ENCODE assay signal across 8 mouse cellular contexts in the genomic region with DNA sequence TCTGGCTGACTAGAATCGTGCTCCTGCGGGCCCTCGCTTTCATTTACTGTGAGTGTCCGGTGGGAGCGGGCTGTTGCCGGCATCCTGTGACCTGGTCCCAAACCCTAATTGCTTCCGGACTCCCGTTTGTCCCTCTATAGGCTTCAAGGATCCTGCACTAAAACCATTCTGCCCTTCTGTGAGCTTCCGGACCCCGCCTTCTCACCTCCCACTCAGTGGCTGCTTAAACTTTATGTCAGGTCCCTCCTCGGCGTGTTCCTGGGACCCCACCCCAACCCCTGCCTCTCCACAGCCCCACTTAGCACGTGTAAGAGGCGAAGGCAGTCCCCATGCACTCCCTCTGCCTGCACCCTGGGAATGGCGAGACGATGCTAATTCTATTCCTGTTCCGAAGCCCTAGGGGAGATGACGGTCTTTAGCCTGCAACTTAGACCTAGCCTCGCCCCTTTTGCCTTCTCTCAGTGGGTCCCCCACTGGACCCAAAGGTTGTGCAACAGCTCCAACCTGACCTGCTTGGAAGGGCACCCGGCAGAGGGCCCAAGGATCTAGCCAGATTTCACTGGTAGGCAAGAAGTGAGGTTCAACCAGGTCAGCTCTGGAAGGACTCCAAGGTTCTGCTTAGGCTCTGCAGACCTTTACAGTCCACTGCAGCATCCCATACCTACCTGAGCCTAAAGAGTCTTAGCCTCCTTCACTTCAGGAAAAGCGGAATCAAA. TPM values are rescaled to one million over a fixed set of nuclear protein-coding genes. Genes with fewer than 3 reads are reported as not detected.
A peak's percentile ranks its signal among the peaks of the same experiment; 100 is the strongest.
DNase-seq lines count a peak whose midpoint lies in the region; ATAC-seq and TF ChIP-seq lines count a peak whose summit lies in the region.

No protein-coding gene starts in this region.

- no peak for TF ChIP-seq CTCF in layer of hippocampus, adult 2 months (conservative IDR thresholded peaks at IDR 0.05)
- TF ChIP-seq CTCF in stomach, postnatal 0 days (IDR thresholded peaks at IDR 0.05; ENCODE audit: low read depth): no peak

- DNase-seq in layer of hippocampus, adult 2 months (ENCODE audit: low spot score in 2 of 2): no peak
- no peak for DNase-seq in layer of hippocampus, adult 18-20 months (ENCODE audit: low spot score in 2 of 2)
- DNase-seq in ZHBTc4 (ENCODE audit: low read depth, low spot score): peak; percentile 59
- DNase-seq in limb, embryonic 14.5 days (ENCODE audit: low spot score): no peak
- no peak for DNase-seq in stomach, postnatal 0 days (ENCODE audit: low spot score)
- no peak for DNase-seq in gastrocnemius, postnatal 10 days
- DNase-seq in layer of hippocampus, postnatal 36 days: no peak

- TF ChIP-seq POLR2A in limb, embryonic 14.5 days (IDR thresholded peaks at IDR 0.05; ENCODE audit: borderline replicate concordance, extremely low read depth, insufficient read depth, insufficient read length): no peak

- H3K4me2 ChIP-seq in heart, embryonic 15.5 days: peak overlapping the region; percentile 86
- H3K4me2 ChIP-seq in limb, embryonic 14.5 days (replicated peaks; ENCODE audit: low read depth, low read length, severe bottlenecking): peak overlapping the region; percentile 74
- H3K4me2 ChIP-seq in stomach, postnatal 0 days (replicated peaks; ENCODE audit: low read depth): peak overlapping the region; percentile 83

- peak; percentile 3; the same call in 1 of the 2 replicates for ATAC-seq in heart, embryonic 15.5 days (replicated peaks; ENCODE audit: insufficient number of reproducible peaks, insufficient read depth, low FRiP score, low read depth)
- ATAC-seq in limb, embryonic 14.5 days (ENCODE audit: low FRiP score, low read depth): peak; percentile 13
- ATAC-seq in stomach, postnatal 0 days (ENCODE audit: low FRiP score, low TSS enrichment): peak; percentile 53; the same call in 1 of the 2 replicates

- H3K9ac ChIP-seq in heart, embryonic 15.5 days: peak overlapping the region; percentile 78
- H3K9ac ChIP-seq in limb, embryonic 14.5 days (ENCODE audit: low read depth, low read length, severe bottlenecking): peak overlapping the region; percentile 80
- peak overlapping the region; percentile 73 for H3K9ac ChIP-seq in stomach, postnatal 0 days (ENCODE audit: low read length)

- H3K4me1 ChIP-seq in heart, embryonic 15.5 days (replicated peaks): peaks cover 42% of the 10 kb centered on the region
- peaks cover 12% of the 10 kb centered on the region for H3K4me1 ChIP-seq in limb, embryonic 14.5 days (ENCODE audit: control insufficient read depth, insufficient read depth, low read length)
- no peaks in the 10 kb centered on the region for H3K4me1 ChIP-seq in stomach, postnatal 0 days (replicated peaks; ENCODE audit: control insufficient read depth, insufficient read depth)

- no peaks in the 10 kb centered on the region for H3K27me3 ChIP-seq in heart, embryonic 15.5 days
- no peaks in the 10 kb centered on the region for H3K27me3 ChIP-seq in limb, embryonic 14.5 days (ENCODE audit: control insufficient read depth, insufficient read depth, low read length)
- H3K27me3 ChIP-seq in stomach, postnatal 0 days (ENCODE audit: control insufficient read depth, insufficient read depth, low read length): no peaks in the 10 kb centered on the region

- H3K36me3 ChIP-seq in heart, embryonic 15.5 days: no peaks in the 10 kb centered on the region; the same call in 1 of the 2 replicates
- H3K36me3 ChIP-seq in limb, embryonic 14.5 days (ENCODE audit: control insufficient read depth, insufficient read depth, low read length): no peaks in the 10 kb centered on the region
- no peaks in the 10 kb centered on the region for H3K36me3 ChIP-seq in stomach, postnatal 0 days (ENCODE audit: control insufficient read depth, insufficient read depth, low read length)

- TF ChIP-seq EP300 in stomach, postnatal 0 days (optimal IDR thresholded peaks at IDR 0.05): no peak

- no peaks in the 10 kb centered on the region for H3K9me3 ChIP-seq in heart, embryonic 15.5 days (replicated peaks)
- no peaks in the 10 kb centered on the region for H3K9me3 ChIP-seq in limb, embryonic 14.5 days (ENCODE audit: control insufficient read depth, low read length)
- H3K9me3 ChIP-seq in stomach, postnatal 0 days (ENCODE audit: control insufficient read depth, low read length): no peaks in the 10 kb centered on the region

- peak overlapping the region; percentile 93 for H3K4me3 ChIP-seq in layer of hippocampus, adult 2 months
- H3K4me3 ChIP-seq in heart, embryonic 15.5 days: peak overlapping the region; percentile 71
- H3K4me3 ChIP-seq in limb, embryonic 14.5 days (replicated peaks; ENCODE audit: low read length): peak overlapping the region; percentile 80
- H3K4me3 ChIP-seq in stomach, postnatal 0 days (ENCODE audit: low read depth, low read length): peak overlapping the region; percentile 78

- H3K27ac ChIP-seq in layer of hippocampus, adult 2 months: peak overlapping the region; percentile 94
- peak overlapping the region; percentile 83 for H3K27ac ChIP-seq in heart, embryonic 15.5 days
- peak overlapping the region; percentile 65 for H3K27ac ChIP-seq in limb, embryonic 14.5 days (replicated peaks; ENCODE audit: low read depth, low read length)
- peak overlapping the region; percentile 35; the same call in 1 of the 2 replicates for H3K27ac ChIP-seq in stomach, postnatal 0 days (replicated peaks)

- 7% methylated on average over 21 of the region's 21 CpGs for WGBS in heart, embryonic 15.5 days
- 5% methylated on average over 21 of the region's 21 CpGs for WGBS in limb, embryonic 14.5 days
- 6% methylated on average over 21 of the region's 21 CpGs for WGBS in stomach, postnatal 0 days

RNA-seq across cellular contexts. Expression of a gene that starts 0.6 kb away (rescaled TPM):
- 10 to 100 TPM; 25.5 to 31.2 TPM for total RNA-seq in layer of hippocampus, adult 2 months (2021)
- 10 to 100 TPM; 24.9 to 25.6 TPM for total RNA-seq in layer of hippocampus, adult 18-20 months (2021)
- 33.0 and 34.7 TPM in 2 replicates for polyA plus RNA-seq in heart, embryonic 15.5 days (2015; fragmentation: Nextera tagmentation; extraction: Ambion mirVana)
- 20.3 and 26.3 TPM in 2 replicates for polyA plus RNA-seq in limb, embryonic 14.5 days (2012; rRNA removed)
- 26.9 and 28.7 TPM in 2 replicates for polyA plus RNA-seq in limb, embryonic 14.5 days (2014; fragmentation: Nextera tagmentation; extraction: Ambion mirVana)
- 16.3 and 17.7 TPM in 2 replicates for polyA plus RNA-seq in stomach, postnatal 0 days (2015; fragmentation: Nextera tagmentation; extraction: Ambion mirVana)
- 10 to 100 TPM; 11.5 to 14.5 TPM for total RNA-seq in gastrocnemius, postnatal 10 days (2021)
- 10 to 100 TPM; 28.3 to 28.8 TPM for total RNA-seq in layer of hippocampus, postnatal 36 days (2021)

RNA-seq across cellular contexts. Expression of a gene that starts 9.0 kb away (rescaled TPM):
- 10 to 100 TPM; 47.7 to 55.7 TPM for total RNA-seq in layer of hippocampus, adult 2 months (2021)
- total RNA-seq in layer of hippocampus, adult 18-20 months (2021): 10 to 100 TPM; 55.6 to 60.1 TPM
- polyA plus RNA-seq in heart, embryonic 15.5 days (2015; fragmentation: Nextera tagmentation; extraction: Ambion mirVana): 0.73 and 1.5 TPM in 2 replicates
- polyA plus RNA-seq in limb, embryonic 14.5 days (2012; rRNA removed): 16.3 and 23.4 TPM in 2 replicates
- polyA plus RNA-seq in limb, embryonic 14.5 days (2014; fragmentation: Nextera tagmentation; extraction: Ambion mirVana): 12.6 and 16.7 TPM in 2 replicates
- polyA plus RNA-seq in stomach, postnatal 0 days (2015; fragmentation: Nextera tagmentation; extraction: Ambion mirVana): 1.4 and 1.6 TPM in 2 replicates
- total RNA-seq in gastrocnemius, postnatal 10 days (2021): 10 to 100 TPM; 15.2 to 20.2 TPM
- total RNA-seq in layer of hippocampus, postnatal 36 days (2021): 10 to 100 TPM; 55.1 to 57.5 TPM

Comparison
In these comparisons a context has a peak if more than half of its experiments do, and no peak if none do; other contexts are left out.
1. H3K27ac ChIP-seq: peak in every context shown above with its lines; median percentile 94 in layer of hippocampus, adult 2 months; 83 in heart, embryonic 15.5 days; 65 in limb, embryonic 14.5 days; 35 in stomach, postnatal 0 days.
2. ATAC-seq: peak in every context shown above with its lines; median percentile 53 in stomach, postnatal 0 days; 13 in limb, embryonic 14.5 days; 3 in heart, embryonic 15.5 days.